Mouse (Mus musculus) v-Abl transformed pro-B cells (cell line): ENCODE data around the gene Xcl1.
"Not testable (repeated sequence)": the region's sequence is repeated elsewhere in the genome, so short reads cannot be mapped to it uniquely, and the experiment has no call there.

Experiments used
- in situ Hi-C, 2 experiments: fragments of 400-800 bp; cut with MboI; formaldehyde crosslinking; loops; one replicate each; pipeline ENCODE4 v1.15.1; 2025; ENCODE audit not compliant: unreplicated experiment in 2 of 2

Gene Xcl1

DNA sequence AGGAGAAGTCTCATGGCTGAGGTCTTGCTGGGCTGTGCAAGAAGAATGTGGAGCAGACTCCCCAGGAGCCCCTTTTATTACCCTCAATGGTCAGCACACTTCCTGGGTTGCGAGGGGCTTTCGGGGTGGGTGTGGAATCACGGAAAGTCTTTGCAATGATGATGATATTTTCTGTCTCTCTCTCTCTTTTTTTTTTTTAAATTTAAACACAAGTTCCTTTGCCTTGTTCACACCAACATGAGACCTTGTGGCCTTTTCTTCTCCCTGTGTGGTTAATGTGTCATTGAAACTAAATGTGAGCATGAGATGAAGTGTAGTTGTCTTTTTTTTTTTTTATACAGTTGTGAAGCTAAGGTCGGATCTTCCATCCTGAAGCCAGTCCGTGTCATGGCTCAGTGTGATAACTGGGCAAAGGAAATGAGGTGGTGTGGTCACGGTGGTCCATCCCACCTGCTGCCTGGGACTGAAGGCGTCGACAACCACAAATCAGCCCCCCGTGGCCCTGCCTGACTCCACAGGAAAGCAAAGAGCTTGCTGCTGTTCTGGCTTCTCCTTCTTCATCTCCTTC is at the start of gene Xcl1:
Xcl1 (minus strand) TSS at position 51 of the 568 bp plus-strand sequence.
- in situ Hi-C loops: no loop called here

GRCm38 (mm10) chr1:164984681-164985080 is 49.4 kb upstream of the Xcl1 start:
- in situ Hi-C loops: not testable (repeated sequence)

GRCm38 (mm10) chr1:164977351-164977750 is 42.0 kb upstream of the Xcl1 start:
- in situ Hi-C loops: no loop called here

DNA sequence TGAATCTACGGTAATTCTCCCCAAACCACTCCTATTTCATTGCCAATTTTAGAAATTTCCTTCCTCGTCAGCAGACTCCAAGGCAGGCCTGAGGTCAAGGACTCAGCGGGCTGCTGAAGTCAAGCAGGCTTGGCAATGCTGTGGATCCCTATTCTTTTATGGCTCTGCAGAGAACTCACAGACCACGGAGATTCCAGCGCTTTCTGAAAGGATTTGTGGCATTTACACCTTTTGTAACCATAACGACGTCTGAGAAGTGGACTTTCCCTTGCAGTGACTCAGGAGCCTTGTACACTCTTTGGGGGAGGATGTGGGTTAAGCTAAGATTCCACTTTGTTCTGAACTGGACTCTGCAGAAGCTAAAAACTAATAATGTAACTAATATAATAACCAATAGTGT is 40.4 kb upstream of the Xcl1 start:
- in situ Hi-C loops: no loop called here

GRCm38 (mm10) chr1:164975276-164975675 is 39.9 kb upstream of the Xcl1 start:
- in situ Hi-C loops: no loop called here

- in situ Hi-C loops: no loop called here
Observed at GRCm38 (mm10) chr1:164973790-164974189, 38.5 kb upstream of the Xcl1 start.

- in situ Hi-C loops: no loop called here
Observed at GRCm38 (mm10) chr1:164973341-164973740, 38.0 kb upstream of the Xcl1 start.

DNA sequence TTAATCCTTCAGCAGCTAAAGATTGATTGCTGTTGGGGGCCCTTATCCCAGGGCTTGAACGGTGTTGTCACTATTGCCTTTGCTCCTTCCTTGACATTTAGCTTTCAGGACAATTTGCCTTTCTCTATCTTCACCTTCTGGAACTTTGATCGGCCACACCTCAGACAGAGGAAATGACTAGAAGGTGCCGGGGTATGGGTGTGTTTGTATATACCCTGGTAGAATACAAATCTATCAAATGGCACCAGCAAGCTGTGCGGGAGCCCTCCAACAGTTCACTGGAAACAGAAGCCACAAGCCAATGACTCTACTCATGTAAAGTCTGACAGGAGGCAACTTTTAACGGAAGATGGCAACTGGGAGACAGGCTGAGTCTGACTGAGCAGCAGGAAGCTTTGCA is 37.4 kb upstream of the Xcl1 start:
- in situ Hi-C loops: no loop called here

- in situ Hi-C loops: no loop called here
Observed at GRCm38 (mm10) chr1:164966095-164966698, 30.9 kb upstream of the Xcl1 start.

DNA sequence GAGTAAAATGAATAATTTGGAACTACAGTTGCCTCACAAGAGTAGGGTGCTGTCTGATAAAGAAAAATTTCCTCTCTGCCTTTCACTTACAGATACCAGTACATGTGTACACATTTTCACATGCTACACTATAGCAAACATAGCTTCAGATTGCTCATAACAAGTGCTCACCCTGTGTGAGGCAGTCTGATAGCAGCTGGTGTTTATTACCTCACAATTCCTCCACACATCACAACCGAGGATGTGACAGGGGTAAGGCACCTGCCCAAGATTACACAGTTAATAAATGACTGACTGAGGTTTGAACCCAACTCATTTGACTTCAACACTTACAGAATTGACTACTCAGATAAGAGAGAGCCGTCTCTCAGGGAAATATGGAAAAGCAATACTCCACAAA is 25.3 kb upstream of the Xcl1 start:
- in situ Hi-C loops: no loop called here

- in situ Hi-C loops: loop anchor here in 1 of 2 experiments (5.0 kb wide), 1 partner anchor 53 kb away; no protein-coding TSS in a partner anchor
Observed at GRCm38 (mm10) chr1:164959787-164960385, 24.6 kb upstream of the Xcl1 start.

GRCm38 (mm10) chr1:164959160-164959559 is 23.8 kb upstream of the Xcl1 start:
- in situ Hi-C loops: loop anchor here in 1 of 2 experiments (5.0 kb wide), 1 partner anchor 52 kb away; no protein-coding TSS in a partner anchor

GRCm38 (mm10) chr1:164957974-164958373 is 22.6 kb upstream of the Xcl1 start:
- in situ Hi-C loops: loop anchor here in 1 of 2 experiments (5.0 kb wide), 1 partner anchor 51 kb away; no protein-coding TSS in a partner anchor

DNA sequence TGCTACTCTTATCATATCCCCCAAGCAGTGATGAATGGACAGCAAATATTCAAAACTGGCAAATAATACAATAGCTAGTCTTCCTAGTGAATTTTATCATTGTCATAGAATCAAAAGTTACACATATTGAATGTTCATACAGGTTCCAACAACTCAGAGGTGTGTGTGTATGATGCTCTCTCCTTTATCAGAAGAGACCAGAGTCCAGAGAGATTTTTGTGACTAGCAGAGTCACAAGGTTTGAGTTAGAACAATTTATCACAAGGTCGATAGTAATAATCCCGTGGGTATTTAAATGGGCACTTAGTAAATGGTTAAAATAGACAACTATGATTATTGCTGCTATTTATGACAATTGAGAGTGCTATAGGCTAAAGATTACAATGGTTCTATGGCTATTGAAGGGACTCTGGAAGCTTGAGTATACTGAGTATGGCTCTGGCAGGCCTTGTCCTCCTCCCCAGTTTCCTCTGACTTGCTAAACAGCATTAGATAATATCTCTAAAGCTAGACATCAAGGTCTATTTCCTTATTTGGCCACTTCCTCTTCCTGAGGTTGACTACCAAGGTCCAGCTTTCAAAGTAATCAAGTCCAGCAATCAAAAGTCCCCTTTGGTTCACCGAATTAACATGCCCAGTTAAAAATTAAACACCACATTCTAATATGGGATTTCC is 21.5 kb upstream of the Xcl1 start:
- in situ Hi-C loops: loop anchor here in 1 of 2 experiments (5.0 kb wide), 1 partner anchor 50 kb away; no protein-coding TSS in a partner anchor

- in situ Hi-C loops: loop anchor here in 1 of 2 experiments (5.0 kb wide), 1 partner anchor 48 kb away; no protein-coding TSS in a partner anchor
Observed at GRCm38 (mm10) chr1:164955452-164956196, 20.3 kb upstream of the Xcl1 start.

GRCm38 (mm10) chr1:164953574-164953973 is 18.2 kb upstream of the Xcl1 start:
- in situ Hi-C loops: no loop called here

DNA sequence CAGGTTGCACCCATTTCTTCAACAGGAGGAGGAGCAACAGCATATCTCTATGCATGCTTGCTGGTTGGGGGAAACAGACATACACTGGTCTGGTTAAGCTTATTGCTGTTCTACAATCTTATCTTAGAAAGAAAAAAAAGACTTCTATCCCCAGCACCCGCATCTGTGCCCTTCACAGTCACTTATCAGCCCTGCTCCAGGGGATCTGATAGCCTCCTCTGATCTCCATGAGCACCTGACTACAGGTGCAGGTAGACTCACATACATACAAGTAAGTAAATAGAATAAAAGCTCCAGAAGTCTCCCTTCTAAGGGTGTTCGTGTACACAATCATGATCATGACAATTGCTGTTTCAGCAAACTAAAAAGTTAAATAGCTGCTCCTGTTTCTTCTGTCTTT is 733 bp upstream of the Xcl1 start:
- in situ Hi-C loops: no loop called here

DNA sequence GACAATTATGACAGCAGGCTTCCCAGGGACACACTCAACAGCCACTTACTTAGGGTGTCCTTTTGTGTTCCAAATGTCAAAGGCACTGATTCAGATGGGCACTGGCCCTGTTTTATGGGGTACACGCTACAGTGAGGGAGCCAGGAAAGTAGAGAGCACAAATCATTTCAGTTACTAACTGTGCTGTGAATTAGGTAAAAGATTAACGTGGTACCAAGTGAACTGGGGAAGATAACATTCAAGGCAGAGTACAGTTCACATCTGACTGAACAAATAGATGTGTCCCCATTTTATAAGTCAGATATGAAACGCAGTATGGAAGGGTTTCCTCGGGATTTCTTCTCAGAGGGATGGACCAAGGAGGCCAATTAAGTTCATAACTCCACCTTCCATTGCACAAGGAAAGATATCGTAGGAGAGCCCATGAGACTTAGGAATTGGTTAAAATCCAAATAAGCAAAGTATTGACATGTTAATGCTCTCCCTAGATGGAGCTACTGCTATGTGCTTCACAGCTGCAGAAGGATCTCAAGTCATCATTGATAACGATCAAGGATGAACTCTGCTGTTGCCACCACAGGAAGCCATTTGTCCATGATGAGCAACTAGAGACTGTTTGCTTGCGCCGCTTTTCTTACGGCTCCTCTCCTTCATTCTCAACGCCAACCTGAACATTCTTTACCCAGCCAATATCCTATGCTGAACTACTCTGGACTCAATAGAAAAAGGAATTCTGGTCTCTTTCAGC is 1.7 kb downstream of the Xcl1 start:
- in situ Hi-C loops: no loop called here

- in situ Hi-C loops: no loop called here
Observed at GRCm38 (mm10) chr1:164931135-164931534, 4.2 kb downstream of the Xcl1 start.

DNA sequence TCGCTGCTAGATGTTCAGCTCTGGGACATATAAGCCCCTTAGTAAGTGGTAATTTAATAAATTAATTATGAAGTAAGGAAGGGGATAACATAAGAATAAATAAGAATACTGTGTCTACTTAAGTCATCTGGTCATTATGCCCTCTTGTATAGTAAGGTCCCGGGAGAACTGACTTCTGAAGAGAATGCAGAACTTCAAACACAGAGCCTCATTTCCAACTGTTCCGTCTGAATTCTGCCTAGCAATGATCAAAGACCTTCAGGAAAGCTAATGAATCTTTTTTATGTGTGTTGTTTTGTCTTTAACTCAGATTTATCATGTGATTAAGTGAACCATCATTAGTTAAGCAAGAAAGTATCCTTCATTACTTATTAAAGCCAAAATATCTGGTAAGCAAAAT is 5.3 kb downstream of the Xcl1 start:
- in situ Hi-C loops: no loop called here
